Mouse (Mus musculus) G1E-ER4 (cell line): ENCODE results near the gene Fam98b. TPM values are rescaled to one million over a fixed set of nuclear protein-coding genes. Genes with fewer than 3 reads are reported as not detected.

ENCODE experiments used
- GATA1 ChIP-seq: IDR thresholded peaks from one replicate; pipeline ENCODE4 v1.8.0; 2012; ENCODE audit warnings: low read length, inconsistent platforms
- polyA plus RNA-seq: library from polyadenylated mRNA; stranded (reverse); fragments of >175 nt; gene quantifications from 2 replicates; pipeline ENCODE4 v1.2.3, GENCODE M21; 2012

Gene Fam98b
- polyA plus RNA-seq, 1 experiment: 9.7 TPM

DNA sequence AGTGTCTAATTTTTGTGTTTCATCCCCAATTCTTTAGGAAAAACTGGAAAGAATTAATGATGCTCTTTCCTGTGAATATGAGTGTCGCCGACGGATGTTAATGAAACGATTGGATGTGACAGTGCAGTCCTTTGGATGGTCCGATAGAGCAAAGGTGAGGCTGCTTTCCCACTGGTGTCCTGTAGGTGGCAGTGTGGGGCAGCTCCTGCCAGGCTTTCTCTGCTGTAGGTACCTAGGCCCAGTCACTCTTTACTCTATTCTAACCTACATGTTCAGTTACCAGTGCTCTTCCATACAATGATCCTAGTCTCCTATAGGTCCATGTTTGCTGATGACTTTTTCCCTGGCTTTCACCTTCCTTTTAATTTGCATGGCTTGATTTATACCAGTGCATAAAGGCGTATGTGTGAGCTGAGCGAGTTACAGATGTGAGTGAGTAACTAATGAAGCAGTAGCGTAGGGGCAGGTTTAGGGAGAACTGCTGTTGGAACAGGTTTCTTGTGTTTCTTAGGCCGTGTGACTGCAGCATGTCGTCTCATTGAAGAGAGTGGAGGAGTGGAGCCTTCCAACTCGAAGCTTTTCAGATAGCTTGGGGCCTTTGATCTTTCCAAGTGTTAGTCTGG is 14.4 kb downstream of the Fam98b start:
- no peak for TF ChIP-seq GATA1

DNA sequence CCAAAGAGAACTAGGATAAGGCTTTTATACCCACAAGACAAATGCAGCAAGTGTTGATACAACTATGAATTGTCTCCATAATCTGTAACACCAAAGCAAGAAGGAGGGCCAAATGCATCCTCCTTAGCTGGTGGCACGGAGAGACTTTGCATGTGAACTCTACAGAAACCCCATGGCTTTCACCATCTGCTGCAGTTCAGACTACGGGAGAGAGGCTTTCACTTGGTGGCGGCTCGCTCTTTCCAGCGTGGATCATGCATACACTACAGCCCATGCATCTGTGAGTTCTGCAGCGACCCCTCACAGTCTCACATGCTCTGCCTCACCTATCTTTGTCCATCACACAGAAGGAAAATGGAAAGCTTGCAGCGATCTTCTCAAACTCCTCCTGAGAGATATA is 38.8 kb downstream of the Fam98b start:
- TF ChIP-seq GATA1: no peak

- no peak for TF ChIP-seq GATA1
These were observed 50.3 kb downstream of the Fam98b start for GRCm38 (mm10) chr2:117299596-117300448.

DNA sequence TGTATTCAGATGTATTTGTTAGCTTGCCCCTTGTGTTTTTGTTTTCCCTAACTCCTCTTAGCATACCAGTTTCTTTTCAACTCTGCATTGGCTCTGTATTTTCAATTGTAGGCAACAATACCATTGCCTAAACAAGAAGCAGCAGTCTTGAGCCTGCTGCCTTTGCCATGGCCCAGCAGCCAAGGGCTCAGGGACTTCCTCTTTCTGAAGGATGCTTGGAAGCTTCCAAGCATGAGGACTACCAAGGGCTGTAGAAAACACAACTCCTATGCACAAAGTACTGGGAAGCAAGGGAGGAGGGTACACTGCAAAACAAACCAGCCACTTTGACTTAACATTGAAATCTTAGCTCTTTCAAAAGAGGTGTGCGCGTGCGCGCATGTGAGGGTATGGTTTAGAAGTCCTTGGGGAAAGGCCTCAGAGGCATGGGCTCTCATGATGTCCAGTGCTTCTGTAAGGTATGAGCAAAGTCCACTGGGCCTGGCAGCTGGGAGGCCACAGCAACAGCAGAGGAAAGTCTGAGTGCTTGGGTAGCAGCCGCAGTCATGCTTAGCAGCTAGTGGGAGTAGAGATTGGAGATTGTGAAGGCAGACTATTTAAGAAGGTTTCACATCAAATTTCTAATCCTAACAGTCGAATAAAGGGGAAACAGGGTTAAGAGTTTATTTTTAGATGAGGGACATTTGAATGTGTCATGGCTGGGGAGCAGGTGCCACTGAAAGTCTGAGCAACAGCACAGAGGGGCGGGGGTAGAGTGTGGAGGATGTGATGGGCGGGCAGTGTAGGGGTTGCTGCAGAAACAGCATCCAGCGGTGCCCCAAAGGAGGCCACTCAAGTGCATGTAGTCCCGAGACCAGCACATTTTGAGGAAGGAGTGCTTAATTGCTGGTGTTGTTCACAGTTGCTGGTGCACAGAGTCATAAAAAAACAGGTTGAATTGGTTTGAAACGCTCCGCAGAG is 54.1 kb downstream of the Fam98b start:
- TF ChIP-seq GATA1: no peak

DNA sequence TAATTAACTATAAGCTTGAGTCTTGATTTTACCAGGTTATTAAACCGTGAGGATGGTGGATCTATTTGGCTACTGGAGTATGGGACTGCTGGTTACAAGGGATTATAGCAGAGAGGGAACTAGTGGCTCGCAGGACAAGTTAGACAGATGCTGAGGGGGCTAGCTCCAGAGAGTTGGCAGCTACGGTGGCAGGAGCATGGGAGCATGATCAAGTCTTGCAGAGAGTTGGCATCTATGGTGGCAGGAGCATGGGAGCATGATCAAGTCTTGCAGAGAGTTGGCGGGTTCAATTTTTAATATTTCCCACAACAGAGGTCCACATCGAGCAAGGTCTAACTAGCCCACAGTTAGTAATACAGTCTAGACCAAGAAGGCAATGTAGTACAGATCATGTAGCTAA is 55.4 kb downstream of the Fam98b start:
- no peak for TF ChIP-seq GATA1

DNA sequence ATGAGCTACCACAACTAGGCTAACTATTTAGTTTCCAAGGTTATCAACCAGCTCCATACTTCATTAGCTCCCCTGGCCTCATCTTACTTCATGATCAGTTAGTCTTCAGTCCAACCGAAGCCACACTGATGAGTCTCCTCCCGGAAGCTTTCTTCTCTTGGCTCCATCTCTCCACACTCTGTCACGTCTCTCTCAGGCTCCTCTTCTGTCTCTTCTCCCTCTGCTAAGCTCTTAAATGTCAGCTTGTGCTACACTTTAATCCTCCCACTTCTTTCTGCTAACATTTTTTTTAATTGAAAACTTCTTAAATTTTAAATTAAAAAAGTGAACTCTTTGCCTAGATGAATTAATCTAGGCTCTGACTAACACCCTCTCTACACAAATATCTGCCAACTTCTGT is 58.4 kb downstream of the Fam98b start:
- no peak for TF ChIP-seq GATA1

- no peak for TF ChIP-seq GATA1
These were observed 59.5 kb downstream of the Fam98b start for GRCm38 (mm10) chr2:117309046-117309445.

DNA sequence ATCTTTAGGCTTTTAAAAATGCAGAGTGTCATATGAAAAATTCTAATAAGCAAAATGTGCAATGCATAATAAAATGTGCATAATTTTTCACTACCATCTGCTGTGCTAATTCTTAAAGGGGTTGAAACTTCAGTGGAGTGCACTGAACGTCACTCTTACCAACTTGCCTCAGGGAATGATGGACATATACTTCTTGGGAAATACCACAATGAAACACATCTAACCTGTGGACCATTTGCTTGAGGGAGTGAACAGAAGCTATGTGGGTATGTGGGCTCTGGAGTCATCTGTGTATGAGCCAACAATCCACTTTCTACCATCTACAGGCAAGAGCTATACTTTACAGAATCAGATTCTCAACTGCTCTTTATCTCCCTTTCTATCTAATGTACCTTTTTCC is 61.8 kb downstream of the Fam98b start:
- TF ChIP-seq GATA1: no peak

DNA sequence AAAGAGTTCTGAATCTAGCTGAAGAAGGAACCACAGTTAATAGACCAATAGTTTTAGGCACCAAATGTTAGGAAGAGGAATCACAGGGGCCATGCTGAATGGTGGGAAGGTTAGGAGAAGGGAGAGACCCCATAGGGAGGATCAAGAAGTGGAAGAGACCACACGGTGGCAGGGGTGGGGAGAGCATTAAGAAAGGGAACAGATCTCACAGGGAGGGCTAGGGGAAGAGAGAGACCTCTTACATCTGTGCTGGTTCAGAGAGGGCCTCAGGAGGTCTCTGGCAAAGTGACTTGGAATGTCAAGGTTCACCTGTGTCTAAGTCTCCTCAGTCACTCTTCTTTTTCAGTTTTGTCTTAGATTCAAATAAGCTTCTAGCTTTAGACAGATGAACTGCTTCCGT is 62.5 kb downstream of the Fam98b start:
- no peak for TF ChIP-seq GATA1

DNA sequence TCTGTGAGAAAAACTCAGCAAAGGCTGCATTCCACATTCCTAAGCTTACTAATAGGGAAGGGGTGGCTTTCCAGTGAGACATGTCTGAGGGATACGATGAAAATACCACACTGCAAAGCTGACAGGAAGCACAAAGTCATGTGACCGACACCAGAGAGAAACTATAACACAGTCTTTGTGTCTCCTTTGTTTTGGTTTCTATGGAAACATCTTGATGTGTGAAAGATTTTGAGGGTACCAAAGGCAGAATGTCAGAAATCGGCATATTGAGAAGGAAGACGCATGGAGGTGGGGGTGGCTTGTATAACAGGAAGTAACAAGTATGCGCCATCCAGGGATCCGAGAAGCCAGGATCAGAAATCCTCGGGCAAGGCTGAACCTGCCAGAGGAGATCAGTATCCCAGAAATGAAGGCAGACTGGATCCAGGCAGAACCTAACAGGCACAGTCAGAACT is 62.9 kb downstream of the Fam98b start:
- no peak for TF ChIP-seq GATA1

- TF ChIP-seq GATA1: no peak
These were observed 64.2 kb downstream of the Fam98b start for GRCm38 (mm10) chr2:117313586-117314235.

DNA sequence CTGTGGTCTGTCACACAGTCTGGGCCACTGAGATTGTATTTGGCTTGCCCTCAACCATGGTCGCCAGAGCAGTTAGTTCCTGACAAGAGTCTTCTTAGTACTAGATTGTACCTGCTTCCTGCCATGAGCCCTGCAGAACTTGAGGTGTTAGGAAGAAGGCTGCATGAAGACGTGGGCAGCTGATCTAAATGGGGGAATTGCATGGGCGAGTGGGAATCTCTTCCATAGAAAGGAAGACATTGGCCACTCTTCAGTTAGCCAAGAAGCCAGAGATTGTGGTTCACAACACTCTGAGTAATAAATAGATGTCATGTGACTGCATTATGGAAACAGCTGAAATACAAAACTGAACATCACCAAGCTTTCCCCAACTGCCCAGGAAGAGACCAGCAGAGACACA is 69.5 kb downstream of the Fam98b start:
- no peak for TF ChIP-seq GATA1

Other genes starting within 250 kb of the Fam98b start
- gene Spred1, start 128.4 kb upstream of the Fam98b start, polyA plus RNA-seq: 5.6 and 6.3 TPM in 2 replicates
- gene Rasgrp1, start 93.3 kb downstream of the Fam98b start, polyA plus RNA-seq: not detected in 2 replicates